Mouse (Mus musculus) hindbrain, embryonic 13.5 days (tissue): ENCODE data around the gene Hist2h2ac. TPM values are rescaled to one million over a fixed set of nuclear protein-coding genes. Genes with fewer than 3 reads are reported as not detected.

Experiments
- ATAC-seq: fragments of 200-750 bp; cut with Nextera tagmentation; 2 replicates; pipeline ENCODE4 v1.8.0; 2017; ENCODE audit warnings: moderate TSS enrichment; ENCODE audit not compliant: low FRiP score
- H3K27ac ChIP-seq: fragments of 300-500 bp; sonication (generic); 2 replicates; pipeline ENCODE4 v1.5.1; 2015; ENCODE audit warnings: inconsistent platforms, mild to moderate bottlenecking, moderate library complexity
- H3K27me3 ChIP-seq: fragments of 300-500 bp; sonication (generic); 2 replicates; pipeline ENCODE4 v1.6.1; 2015; ENCODE audit warnings: mild to moderate bottlenecking, inconsistent platforms
- H3K36me3 ChIP-seq: fragments of 300-500 bp; sonication (generic); 2 replicates; pipeline ENCODE4 v1.6.1; 2015; ENCODE audit warnings: mild to moderate bottlenecking, inconsistent platforms
- H3K4me1 ChIP-seq: fragments of 300-500 bp; sonication (generic); replicated peaks from 2 replicates; pipeline ENCODE4 v1.6.1; 2015; ENCODE audit warnings: inconsistent platforms
- H3K4me2 ChIP-seq: fragments of 300-500 bp; sonication (generic); 2 replicates; pipeline ENCODE4 v1.6.1; 2015; ENCODE audit warnings: inconsistent platforms, mild to moderate bottlenecking, moderate library complexity
- H3K4me3 ChIP-seq: fragments of 300-500 bp; sonication (generic); 2 replicates; pipeline ENCODE4 v1.5.1; 2015; ENCODE audit warnings: mild to moderate bottlenecking, inconsistent platforms
- H3K9ac ChIP-seq: fragments of 300-500 bp; sonication (generic); 2 replicates; pipeline ENCODE4 v1.6.1; 2015; ENCODE audit warnings: mild to moderate bottlenecking, inconsistent platforms
- H3K9me3 ChIP-seq: fragments of 300-500 bp; sonication (generic); 2 replicates; pipeline ENCODE4 v1.6.1; 2016; ENCODE audit warnings: inconsistent platforms
- WGBS: fragments of 180-500 bp; shearing (Covaris S2); methylation state at CpG from one replicate; pipeline ENCODE4 v1.1.7; 2015; 5-methylcytosine and 5-hydroxymethylcytosine counted together
- polyA plus RNA-seq: library from polyadenylated mRNA; unstranded; fragments of >200 nt; fragmentation: Nextera tagmentation; extraction: Ambion mirVana; gene quantifications from 2 replicates; pipeline ENCODE4 v1.2.1, GENCODE M21; 2015

Hist2h2ac gene
- polyA plus RNA-seq, 1 experiment from 2014 or later: 3.1 TPM

DNA sequence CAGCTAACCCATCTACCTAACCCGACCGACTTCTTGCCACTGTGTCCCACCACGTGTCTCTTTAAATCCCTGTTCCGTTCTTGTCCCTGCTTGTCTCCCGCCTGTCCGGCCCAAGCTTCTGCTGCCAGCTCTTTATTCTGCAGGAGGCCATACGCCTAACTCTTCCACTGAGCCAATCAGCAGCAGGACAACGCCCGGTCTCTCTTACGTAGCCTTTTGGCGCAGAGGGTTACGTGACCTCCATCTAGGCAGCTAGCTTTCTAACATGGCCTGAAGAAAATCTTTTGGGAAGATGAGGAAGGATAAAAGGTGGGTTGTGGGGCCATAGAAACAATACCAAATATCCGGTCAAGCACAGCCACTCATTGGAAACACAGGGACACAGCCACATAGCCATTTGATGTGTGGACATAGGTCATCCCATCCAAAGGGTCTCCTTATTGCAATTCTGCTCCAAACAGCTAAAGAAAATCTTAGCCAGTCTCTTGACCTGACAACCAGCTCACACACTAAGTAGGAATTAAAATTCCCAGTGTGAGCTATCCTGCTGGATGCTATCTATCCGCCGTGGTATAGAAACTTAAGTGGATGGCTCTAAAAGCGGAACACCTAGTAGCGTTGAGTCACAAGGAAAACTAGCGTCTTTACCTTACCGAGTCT lies 41.7 kb upstream of the Hist2h2ac start:
- ATAC-seq: peak; percentile 67
- Histone ChIP-seq H3K27ac (peak overlapping the region; percentile 98), H3K9ac (peak overlapping the region; percentile 83), H3K36me3 (no peaks in the 10 kb centered on the region), H3K4me1 (peaks cover 23% of the 10 kb centered on the region), H3K4me2 (peak overlapping the region; percentile 80), H3K9me3 (no peaks in the 10 kb centered on the region), H3K27me3 (no peaks in the 10 kb centered on the region), H3K4me3 (peak overlapping the region; percentile 59)
- 1% methylated on average over 19 of the region's 19 CpGs for WGBS

DNA sequence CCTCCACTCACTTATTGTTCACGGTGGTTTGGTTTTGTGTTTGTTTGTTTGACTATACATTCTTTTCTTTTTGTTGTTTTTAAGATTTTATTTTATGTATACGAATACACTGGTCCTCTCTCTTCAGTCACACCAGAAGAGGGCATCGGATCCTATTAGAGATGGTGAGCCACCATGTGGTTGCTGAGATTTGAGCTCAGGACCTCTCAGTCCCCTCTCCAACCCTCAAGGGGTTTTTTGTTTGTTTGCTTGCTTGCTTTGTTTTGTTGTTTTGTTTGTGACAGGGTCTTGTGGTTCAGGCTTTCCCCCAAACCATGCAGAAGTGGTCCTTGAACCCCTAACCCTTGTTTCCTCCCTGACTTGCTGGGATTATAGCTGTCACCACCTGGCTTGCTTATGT lies 40.9 kb upstream of the Hist2h2ac start:
- 56% methylated on average over 3 of the region's 3 CpGs for WGBS
- no peak for ATAC-seq
- peak overlapping the region; percentile 83 for H3K9ac ChIP-seq
- peak overlapping the region; percentile 98 for H3K27ac ChIP-seq
- no peaks in the 10 kb centered on the region for H3K27me3 ChIP-seq
- peaks cover 23% of the 10 kb centered on the region for H3K4me1 ChIP-seq
- no peaks in the 10 kb centered on the region for H3K9me3 ChIP-seq
- H3K36me3 ChIP-seq: no peaks in the 10 kb centered on the region
- peak overlapping the region; percentile 59 for H3K4me3 ChIP-seq
- peak overlapping the region; percentile 80 for H3K4me2 ChIP-seq

DNA sequence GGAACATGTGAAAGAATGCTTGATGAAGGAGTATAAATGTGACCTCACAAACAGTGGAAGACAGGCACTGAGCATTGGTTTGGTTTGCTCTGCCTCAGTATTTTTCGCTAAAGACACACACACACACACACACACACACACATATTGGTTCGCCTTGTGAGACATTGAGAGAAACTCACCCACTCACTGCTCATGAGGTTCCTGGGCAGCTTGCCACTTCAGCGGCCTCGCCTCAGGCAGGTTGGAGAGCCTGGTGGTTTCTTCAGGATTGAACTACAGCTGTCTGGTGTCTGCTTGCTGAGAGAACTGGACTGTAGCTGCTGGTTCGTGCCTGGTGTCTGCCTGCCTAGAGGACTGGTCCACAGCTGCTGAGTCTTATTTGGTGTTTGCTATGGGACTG lies 39.5 kb upstream of the Hist2h2ac start:
- 96% methylated on average over 5 of the region's 5 CpGs for WGBS
- no peak for ATAC-seq

DNA sequence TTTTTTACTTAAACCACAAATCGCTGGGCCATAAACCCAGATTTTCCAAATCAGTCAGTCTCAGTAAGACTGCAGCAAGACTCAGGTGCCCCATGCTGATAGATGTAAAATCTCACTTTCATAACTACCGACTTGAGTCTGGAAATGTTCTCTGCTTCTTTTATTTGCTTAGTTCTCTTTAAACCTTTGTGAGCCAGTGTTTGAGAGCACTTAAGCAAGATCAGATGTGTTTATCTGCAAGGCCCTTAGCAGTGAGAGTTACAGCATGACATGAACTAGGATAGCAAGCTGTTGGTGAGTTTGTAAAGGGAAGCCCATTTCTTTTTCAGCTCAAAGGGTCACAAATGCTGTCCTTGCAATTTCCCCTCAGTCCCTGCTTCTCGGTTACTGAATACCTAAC lies 36.5 kb upstream of the Hist2h2ac start:
- Histone ChIP-seq H3K4me3 (no peak overlapping the region), H3K36me3 (no peaks in the 10 kb centered on the region), H3K4me2 (no peak overlapping the region), H3K9ac (no peak overlapping the region), H3K27ac (no peak overlapping the region), H3K9me3 (no peaks in the 10 kb centered on the region), H3K27me3 (no peaks in the 10 kb centered on the region), H3K4me1 (peaks cover 7% of the 10 kb centered on the region)
- 88% methylated on average over 3 of the region's 3 CpGs for WGBS
- no peak for ATAC-seq

More for the DNA sequence above, 39.5 kb upstream of the Hist2h2ac start:
- peaks cover 23% of the 10 kb centered on the region for H3K4me1 ChIP-seq
- no peaks in the 10 kb centered on the region for H3K9me3 ChIP-seq
- H3K27ac ChIP-seq: no peak overlapping the region
- H3K9ac ChIP-seq: no peak overlapping the region
- no peaks in the 10 kb centered on the region for H3K36me3 ChIP-seq
- H3K4me3 ChIP-seq: no peak overlapping the region
- H3K4me2 ChIP-seq: no peak overlapping the region
- H3K27me3 ChIP-seq: no peaks in the 10 kb centered on the region

DNA sequence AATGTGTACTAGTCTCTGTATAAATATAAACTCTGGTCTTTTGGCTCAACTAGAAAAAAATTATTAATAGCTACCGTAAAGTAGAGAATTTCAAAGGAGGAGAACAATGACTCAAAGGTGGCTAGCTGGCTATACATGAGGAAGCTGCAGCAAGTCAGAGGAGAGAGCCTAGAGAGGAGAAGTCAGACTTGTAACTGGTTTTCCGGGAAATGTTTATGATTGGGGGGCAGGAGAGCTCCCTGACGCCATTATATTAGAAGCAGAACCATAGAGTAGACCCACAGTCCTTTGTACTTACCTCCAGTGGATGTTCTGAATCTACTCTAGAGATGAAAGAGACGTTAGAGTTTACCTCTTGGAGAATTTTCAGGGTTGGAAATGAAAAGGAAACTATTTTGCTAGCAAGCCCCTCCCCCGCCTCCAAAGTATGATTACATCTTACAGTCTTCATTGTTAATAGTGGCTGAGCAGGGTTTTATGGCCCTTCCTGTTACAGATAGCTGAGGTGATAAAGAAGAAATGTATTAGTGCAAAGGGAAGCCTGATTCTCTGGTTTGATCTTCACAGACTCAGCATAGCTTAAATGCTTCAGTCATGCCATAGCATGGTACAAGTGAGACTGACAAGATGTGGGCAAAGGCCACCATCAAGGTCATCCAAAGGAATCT lies 35.4 kb upstream of the Hist2h2ac start:
- H3K4me2 ChIP-seq: no peak overlapping the region
- no peak overlapping the region for H3K4me3 ChIP-seq
- H3K27ac ChIP-seq: no peak overlapping the region
- 86% methylated on average over 5 of the region's 5 CpGs for WGBS
- H3K36me3 ChIP-seq: no peaks in the 10 kb centered on the region
- H3K4me1 ChIP-seq: no peaks in the 10 kb centered on the region
- H3K9ac ChIP-seq: no peak overlapping the region
- H3K9me3 ChIP-seq: no peaks in the 10 kb centered on the region
- ATAC-seq: no peak
- no peaks in the 10 kb centered on the region for H3K27me3 ChIP-seq

DNA sequence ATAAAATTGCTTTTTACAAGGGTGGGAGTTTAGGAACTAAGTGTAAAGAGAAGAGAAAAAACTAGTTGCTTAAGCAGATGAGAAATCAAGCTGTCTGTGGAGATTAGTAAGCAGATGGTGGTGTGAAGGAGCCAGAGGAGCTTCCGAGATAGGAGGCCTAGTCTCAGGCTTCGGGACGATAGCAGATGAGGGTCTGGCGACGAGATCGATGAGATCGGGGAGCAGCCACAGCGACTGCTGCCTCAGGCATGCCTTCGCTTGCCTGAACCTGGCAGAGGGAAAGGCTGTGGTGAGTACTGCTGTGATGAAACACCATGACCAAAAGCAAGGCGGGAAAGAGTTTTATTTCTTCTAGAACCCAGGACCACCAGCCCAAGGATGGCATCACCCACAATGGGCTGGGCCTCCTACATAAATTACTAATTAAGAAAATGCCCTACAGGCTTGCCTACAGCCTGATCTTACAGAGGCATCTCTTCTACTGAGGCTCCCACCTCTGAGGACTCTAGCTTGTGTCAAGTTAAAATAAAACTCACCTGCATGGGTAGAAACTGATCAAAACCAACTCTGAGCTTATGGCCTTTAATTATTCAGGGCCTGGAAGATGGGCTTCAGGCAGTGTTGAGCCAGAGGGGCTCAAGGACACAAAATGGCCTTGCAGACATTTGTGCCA lies 34.1 kb upstream of the Hist2h2ac start:
- Histone ChIP-seq H3K4me2 (no peak overlapping the region), H3K27me3 (no peaks in the 10 kb centered on the region), H3K4me3 (no peak overlapping the region), H3K27ac (no peak overlapping the region), H3K9ac (no peak overlapping the region), H3K4me1 (no peaks in the 10 kb centered on the region), H3K36me3 (no peaks in the 10 kb centered on the region), H3K9me3 (no peaks in the 10 kb centered on the region)
- no peak for ATAC-seq
- WGBS: 56% methylated on average over 10 of the region's 10 CpGs

DNA sequence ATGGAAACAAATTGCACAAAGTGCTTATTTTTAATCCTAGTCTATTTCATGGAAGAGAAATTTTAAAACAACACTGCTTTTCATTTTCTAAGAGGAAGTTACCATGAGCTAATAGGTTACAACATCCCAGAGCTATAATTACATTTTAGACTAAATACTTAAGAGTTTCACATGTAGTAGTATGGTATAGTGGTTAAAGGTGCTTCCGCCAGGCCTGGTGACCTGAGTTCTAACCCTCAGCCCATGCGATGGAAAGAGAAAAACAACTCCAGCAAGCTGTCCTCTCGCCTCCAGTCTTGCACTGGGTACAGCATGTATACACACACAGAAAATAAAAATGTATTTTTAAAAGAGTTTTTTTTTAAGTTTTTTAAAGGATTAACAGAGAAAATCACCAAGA lies 31.1 kb upstream of the Hist2h2ac start:
- H3K4me1 ChIP-seq: peaks cover 15% of the 10 kb centered on the region
- H3K9ac ChIP-seq: no peak overlapping the region
- H3K27ac ChIP-seq: no peak overlapping the region
- no peaks in the 10 kb centered on the region for H3K9me3 ChIP-seq
- H3K4me3 ChIP-seq: no peak overlapping the region
- no peak overlapping the region for H3K4me2 ChIP-seq
- H3K27me3 ChIP-seq: no peaks in the 10 kb centered on the region
- WGBS: 94% methylated on average over 3 of the region's 3 CpGs
- H3K36me3 ChIP-seq: no peaks in the 10 kb centered on the region
- no peak for ATAC-seq

DNA sequence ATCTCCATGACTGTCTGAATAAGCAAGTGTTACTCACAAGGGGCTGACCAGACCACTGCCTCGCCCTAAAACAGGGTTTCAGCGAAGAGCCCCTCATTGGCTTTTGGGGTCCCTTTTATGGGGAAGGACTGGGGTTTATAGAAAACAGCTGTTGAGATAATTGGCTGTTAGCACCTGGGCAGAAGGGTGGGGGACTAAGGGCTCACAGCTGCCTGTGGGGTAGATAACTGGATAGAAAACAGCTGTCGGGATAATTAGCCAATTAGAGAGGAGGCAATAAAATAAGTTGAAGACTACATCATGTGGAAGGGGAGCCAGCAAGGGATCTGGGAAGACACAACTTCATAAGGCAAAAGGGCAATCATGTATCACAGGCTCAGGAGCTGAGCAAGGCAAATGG lies 30.2 kb upstream of the Hist2h2ac start:
- no peak overlapping the region for H3K4me3 ChIP-seq
- H3K36me3 ChIP-seq: no peaks in the 10 kb centered on the region
- no peak overlapping the region for H3K4me2 ChIP-seq
- ATAC-seq: no peak
- H3K27me3 ChIP-seq: no peaks in the 10 kb centered on the region
- H3K9me3 ChIP-seq: no peaks in the 10 kb centered on the region
- no peak overlapping the region for H3K9ac ChIP-seq
- 92% methylated on average over 3 of the region's 3 CpGs for WGBS
- no peak overlapping the region for H3K27ac ChIP-seq
- peaks cover 15% of the 10 kb centered on the region for H3K4me1 ChIP-seq

DNA sequence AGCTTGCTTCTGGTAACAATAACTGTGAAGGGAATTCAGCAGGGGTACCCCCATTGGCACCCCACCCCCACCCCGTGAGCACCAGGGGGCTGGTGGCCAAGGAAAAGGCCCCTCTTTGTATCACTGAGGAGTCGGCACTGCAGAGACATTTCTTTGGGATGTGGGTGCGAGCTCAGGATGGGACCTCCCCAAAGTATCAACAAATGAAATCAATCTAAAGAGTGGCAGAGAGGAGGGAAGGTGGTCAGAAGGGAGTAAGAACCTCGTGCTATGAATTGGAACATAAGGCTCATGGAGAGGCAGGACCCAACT lies 28.3 kb upstream of the Hist2h2ac start:
- H3K4me2 ChIP-seq: peak overlapping the region; percentile 32; the same call in 1 of the 2 replicates
- no peaks in the 10 kb centered on the region for H3K27me3 ChIP-seq
- H3K4me3 ChIP-seq: no peak overlapping the region
- WGBS: 55% methylated on average over 4 of the region's 4 CpGs
- no peak for ATAC-seq
- H3K27ac ChIP-seq: no peak overlapping the region
- peaks cover 22% of the 10 kb centered on the region for H3K4me1 ChIP-seq
- no peaks in the 10 kb centered on the region for H3K36me3 ChIP-seq
- no peaks in the 10 kb centered on the region for H3K9me3 ChIP-seq
- no peak overlapping the region for H3K9ac ChIP-seq

DNA sequence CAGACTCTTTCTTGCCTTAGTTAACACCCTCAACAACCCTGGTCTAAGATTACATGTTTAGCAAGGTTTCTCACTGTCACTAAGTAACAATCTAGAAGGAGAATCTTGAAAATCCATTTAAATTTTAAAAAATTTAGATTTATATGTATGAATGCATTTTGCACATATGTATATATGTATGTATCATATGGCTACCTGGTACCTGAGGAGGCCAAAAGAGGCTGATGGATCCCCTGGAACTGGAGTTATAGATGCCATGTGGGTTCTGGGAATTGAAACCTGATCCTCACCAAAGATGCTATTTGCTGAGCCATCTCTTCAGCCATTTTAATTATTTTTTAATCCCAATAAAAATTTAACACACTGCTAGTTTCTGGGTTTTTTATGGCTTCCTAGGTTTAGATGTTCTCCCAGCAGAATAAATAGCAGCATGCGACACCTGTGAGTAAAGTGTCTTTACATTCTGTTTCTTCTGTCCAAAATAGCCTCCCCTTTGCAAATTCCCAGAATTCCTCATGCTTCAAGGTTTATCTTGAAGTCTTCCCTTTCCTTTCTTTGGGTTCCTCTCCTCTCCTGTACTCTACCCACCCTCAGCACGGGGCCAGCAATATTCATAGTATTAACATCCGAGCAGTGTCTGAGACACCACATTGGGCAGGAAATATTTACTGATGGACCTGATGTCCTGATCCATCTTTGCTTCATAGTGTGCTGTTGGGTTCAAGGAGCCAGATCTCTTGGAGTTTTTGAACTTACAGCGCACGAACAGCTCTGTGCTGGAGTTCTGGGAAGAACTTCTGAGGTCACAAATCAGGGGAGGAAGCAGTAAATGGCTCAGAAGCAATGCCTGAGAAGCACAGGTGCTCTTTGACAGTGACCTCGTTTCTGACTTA lies 27.7 kb upstream of the Hist2h2ac start:
- no peak overlapping the region; the same call in 1 of the 2 replicates for H3K9ac ChIP-seq

DNA sequence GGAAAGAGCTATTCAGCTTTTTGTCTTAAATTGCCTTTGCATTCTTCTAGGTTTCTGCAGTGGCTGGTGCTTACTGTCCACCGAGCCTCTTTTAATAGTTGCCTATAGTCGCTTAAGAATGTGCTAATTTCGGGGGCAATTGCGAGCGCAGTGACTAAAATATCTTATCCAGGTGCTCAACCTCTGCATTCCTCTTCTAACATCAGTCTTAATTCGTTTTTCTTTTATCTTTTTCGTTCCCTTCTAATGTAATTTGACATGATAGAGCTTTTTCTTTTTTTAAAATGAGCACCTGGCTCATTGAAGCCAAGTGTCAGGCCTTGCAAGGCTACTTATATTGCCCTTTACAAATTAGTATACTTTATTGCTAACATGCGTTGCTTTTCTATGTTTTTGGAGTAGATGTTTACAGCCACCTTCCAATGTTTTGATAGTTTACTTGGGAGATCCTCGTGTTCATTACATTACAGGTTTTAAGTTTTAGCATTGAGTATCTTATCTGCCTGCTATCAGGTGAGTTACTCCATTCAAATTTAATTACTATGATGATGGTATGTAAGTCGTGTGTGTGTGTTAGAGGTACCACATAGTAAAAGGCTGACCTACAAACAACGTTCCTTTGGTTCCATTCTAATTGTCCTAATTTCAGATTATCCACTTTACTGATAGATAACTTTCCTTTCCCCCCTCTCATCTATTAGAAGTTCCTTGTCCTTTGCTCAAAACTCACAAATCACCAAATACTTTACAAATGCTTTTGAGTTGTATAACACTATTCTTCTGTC lies 26.9 kb upstream of the Hist2h2ac start:
- Histone ChIP-seq H3K27ac (no peak overlapping the region), H3K4me2 (peak overlapping the region; percentile 53), H3K36me3 (no peaks in the 10 kb centered on the region), H3K4me1 (peaks cover 27% of the 10 kb centered on the region), H3K9ac (peak overlapping the region; percentile 51; the same call in 1 of the 2 replicates), H3K27me3 (no peaks in the 10 kb centered on the region), H3K9me3 (no peaks in the 10 kb centered on the region), H3K4me3 (peak overlapping the region; percentile 24)
- ATAC-seq: no peak
- 4% methylated on average over 11 of the region's 11 CpGs for WGBS

More for the DNA sequence above, 27.7 kb upstream of the Hist2h2ac start:
- Histone ChIP-seq H3K4me3 (no peak overlapping the region; the same call in 1 of the 2 replicates), H3K27me3 (no peaks in the 10 kb centered on the region), H3K36me3 (no peaks in the 10 kb centered on the region), H3K9me3 (no peaks in the 10 kb centered on the region), H3K4me1 (peaks cover 27% of the 10 kb centered on the region), H3K27ac (no peak overlapping the region), H3K4me2 (peak overlapping the region; percentile 53)
- no peak for ATAC-seq
- 59% methylated on average over 6 of the region's 6 CpGs for WGBS
